Mouse (Mus musculus): ENCODE data around the gene Prg2. TPM values are rescaled to one million over a fixed set of nuclear protein-coding genes. Genes with fewer than 3 reads are reported as not detected.
A peak's percentile ranks its signal among the peaks of the same experiment; 100 is the strongest.

Gene Prg2
- polyA plus RNA-seq, 1 experiment from 2014 or later = not detected

GRCm38 (mm10) chr2:85014588-85014982 lies 34.3 kb downstream of the Prg2 start:
- no peaks in the 10 kb centered on the region for H3K9me3 ChIP-seq (ENCODE audit: low read length)
- H3K4me2 ChIP-seq (replicated peaks; ENCODE audit: low read depth, low read length) = no peak overlapping the region
- WGBS = 32% methylated on average over 3 of the region's 3 CpGs
- no peaks in the 10 kb centered on the region for H3K27me3 ChIP-seq (ENCODE audit: insufficient read depth, low read length)
- H3K4me3 ChIP-seq (ENCODE audit: low read length) = no peak overlapping the region
- no peaks in the 10 kb centered on the region for H3K4me1 ChIP-seq (ENCODE audit: insufficient read depth, low read length)
- ATAC-seq (ENCODE audit: low FRiP score, low TSS enrichment) = no peak
- H3K27ac ChIP-seq (ENCODE audit: low read length) = no peak overlapping the region
- H3K36me3 ChIP-seq (ENCODE audit: insufficient read depth, low read length) = no peaks in the 10 kb centered on the region
- H3K9ac ChIP-seq (replicated peaks; ENCODE audit: low read length) = no peak overlapping the region

GRCm38 (mm10) chr2:85022043-85022442 lies 41.8 kb downstream of the Prg2 start:
- Histone ChIP-seq H3K4me1 (ENCODE audit: insufficient read depth, low read length) (no peaks in the 10 kb centered on the region), H3K9me3 (ENCODE audit: low read length) (no peaks in the 10 kb centered on the region), H3K4me2 (replicated peaks; ENCODE audit: low read depth, low read length) (no peak overlapping the region), H3K27me3 (ENCODE audit: insufficient read depth, low read length) (no peaks in the 10 kb centered on the region), H3K36me3 (ENCODE audit: insufficient read depth, low read length) (no peaks in the 10 kb centered on the region), H3K4me3 (ENCODE audit: low read length) (no peak overlapping the region), H3K27ac (ENCODE audit: low read length) (no peak overlapping the region), H3K9ac (replicated peaks; ENCODE audit: low read length) (no peak overlapping the region)
- WGBS = 27% methylated on average over 4 of the region's 4 CpGs
- 0 out of 2 replicates have a peak, but pooled peaks have one; percentile 19 for ATAC-seq (ENCODE audit: low FRiP score, low TSS enrichment)

GRCm38 (mm10) chr2:85026178-85026577 lies 45.9 kb downstream of the Prg2 start:
- no peaks in the 10 kb centered on the region for H3K4me1 ChIP-seq (ENCODE audit: insufficient read depth, low read length)
- no peak overlapping the region for H3K9ac ChIP-seq (replicated peaks; ENCODE audit: low read length)
- WGBS = 85% methylated on average over 3 of the region's 3 CpGs
- no peaks in the 10 kb centered on the region for H3K36me3 ChIP-seq (ENCODE audit: insufficient read depth, low read length)
- no peak overlapping the region for H3K4me3 ChIP-seq (ENCODE audit: low read length)
- H3K27ac ChIP-seq (ENCODE audit: low read length) = no peak overlapping the region
- ATAC-seq (ENCODE audit: low FRiP score, low TSS enrichment) = no peak
- no peaks in the 10 kb centered on the region for H3K27me3 ChIP-seq (ENCODE audit: insufficient read depth, low read length)
- H3K9me3 ChIP-seq (ENCODE audit: low read length) = no peaks in the 10 kb centered on the region
- no peak overlapping the region for H3K4me2 ChIP-seq (replicated peaks; ENCODE audit: low read depth, low read length)

GRCm38 (mm10) chr2:85027281-85027680 lies 47.0 kb downstream of the Prg2 start:
- Histone ChIP-seq H3K9ac (replicated peaks; ENCODE audit: low read length) (no peak overlapping the region), H3K4me1 (ENCODE audit: insufficient read depth, low read length) (no peaks in the 10 kb centered on the region), H3K27ac (ENCODE audit: low read length) (no peak overlapping the region), H3K4me3 (ENCODE audit: low read length) (no peak overlapping the region), H3K9me3 (ENCODE audit: low read length) (no peaks in the 10 kb centered on the region), H3K4me2 (replicated peaks; ENCODE audit: low read depth, low read length) (no peak overlapping the region), H3K36me3 (ENCODE audit: insufficient read depth, low read length) (no peaks in the 10 kb centered on the region), H3K27me3 (ENCODE audit: insufficient read depth, low read length) (no peaks in the 10 kb centered on the region)
- WGBS = 71% methylated on average over 5 of the region's 5 CpGs
- ATAC-seq (ENCODE audit: low FRiP score, low TSS enrichment) = no peak

- no peaks in the 10 kb centered on the region for H3K36me3 ChIP-seq (ENCODE audit: insufficient read depth, low read length)
- no peaks in the 10 kb centered on the region for H3K9me3 ChIP-seq (ENCODE audit: low read length)
- no peak overlapping the region for H3K4me3 ChIP-seq (ENCODE audit: low read length)
- H3K9ac ChIP-seq (replicated peaks; ENCODE audit: low read length) = no peak overlapping the region
- H3K27me3 ChIP-seq (ENCODE audit: insufficient read depth, low read length) = no peaks in the 10 kb centered on the region
- no peaks in the 10 kb centered on the region for H3K4me1 ChIP-seq (ENCODE audit: insufficient read depth, low read length)
- 26% methylated on average over 6 of the region's 6 CpGs for WGBS
- H3K4me2 ChIP-seq (replicated peaks; ENCODE audit: low read depth, low read length) = no peak overlapping the region
- ATAC-seq (ENCODE audit: low FRiP score, low TSS enrichment) = no peak
- no peak overlapping the region for H3K27ac ChIP-seq (ENCODE audit: low read length)
Observed at GRCm38 (mm10) chr2:85029897-85030296, 49.6 kb downstream of the Prg2 start.

- Histone ChIP-seq H3K9ac (replicated peaks; ENCODE audit: low read length) (no peak overlapping the region), H3K27me3 (ENCODE audit: insufficient read depth, low read length) (no peaks in the 10 kb centered on the region), H3K27ac (ENCODE audit: low read length) (no peak overlapping the region), H3K4me1 (ENCODE audit: insufficient read depth, low read length) (no peaks in the 10 kb centered on the region), H3K9me3 (ENCODE audit: low read length) (no peaks in the 10 kb centered on the region), H3K4me3 (ENCODE audit: low read length) (no peak overlapping the region), H3K36me3 (ENCODE audit: insufficient read depth, low read length) (no peaks in the 10 kb centered on the region), H3K4me2 (replicated peaks; ENCODE audit: low read depth, low read length) (no peak overlapping the region)
- 52% methylated on average over 6 of the region's 6 CpGs for WGBS
- ATAC-seq (ENCODE audit: low FRiP score, low TSS enrichment) = no peak
Observed at GRCm38 (mm10) chr2:85030989-85031388, 50.7 kb downstream of the Prg2 start.

- Histone ChIP-seq H3K4me3 (ENCODE audit: low read length) (no peak overlapping the region), H3K36me3 (ENCODE audit: insufficient read depth, low read length) (no peaks in the 10 kb centered on the region), H3K4me1 (ENCODE audit: insufficient read depth, low read length) (peaks cover 7% of the 10 kb centered on the region), H3K9ac (replicated peaks; ENCODE audit: low read length) (no peak overlapping the region), H3K9me3 (ENCODE audit: low read length) (no peaks in the 10 kb centered on the region), H3K27me3 (ENCODE audit: insufficient read depth, low read length) (no peaks in the 10 kb centered on the region), H3K4me2 (replicated peaks; ENCODE audit: low read depth, low read length) (no peak overlapping the region), H3K27ac (ENCODE audit: low read length) (no peak overlapping the region)
- WGBS = 85% methylated on average over 2 of the region's 2 CpGs
- ATAC-seq (ENCODE audit: low FRiP score, low TSS enrichment) = no peak
Observed at GRCm38 (mm10) chr2:85033121-85033520, 52.9 kb downstream of the Prg2 start.

Other genes starting within 250 kb of the Prg2 start
- 5.4 and 9.4 TPM in 2 replicates for gene Ypel4, start 246.4 kb upstream of the Prg2 start, polyA plus RNA-seq (2015; fragmentation: Nextera tagmentation; extraction: Ambion mirVana)
- 9.8 and 10.9 TPM in 2 replicates for gene Gm19426, start 236.8 kb upstream of the Prg2 start, polyA plus RNA-seq (2015; fragmentation: Nextera tagmentation; extraction: Ambion mirVana)
- 115 and 119 TPM in 2 replicates for gene Serping1, start 205.0 kb upstream of the Prg2 start, polyA plus RNA-seq (2015; fragmentation: Nextera tagmentation; extraction: Ambion mirVana)
- 44.0 and 46.9 TPM in 2 replicates for gene Ube2l6, start 181.6 kb upstream of the Prg2 start, polyA plus RNA-seq (2015; fragmentation: Nextera tagmentation; extraction: Ambion mirVana)
- 0.19 and 0.26 TPM in 2 replicates for gene Smtnl1, start 157.8 kb upstream of the Prg2 start, polyA plus RNA-seq (2015; fragmentation: Nextera tagmentation; extraction: Ambion mirVana)
- 60.1 and 66.6 TPM in 2 replicates for gene Timm10, start 153.5 kb upstream of the Prg2 start, polyA plus RNA-seq (2015; fragmentation: Nextera tagmentation; extraction: Ambion mirVana)
- gene Slc43a1, start 141.6 kb upstream of the Prg2 start, polyA plus RNA-seq (2015; fragmentation: Nextera tagmentation; extraction: Ambion mirVana) = 15.6 and 17.8 TPM in 2 replicates
- 1.0 and 1.5 TPM in 2 replicates for gene Rtn4rl2, start 93.8 kb upstream of the Prg2 start, polyA plus RNA-seq (2015; fragmentation: Nextera tagmentation; extraction: Ambion mirVana)
- gene Slc43a3, start 43.9 kb upstream of the Prg2 start, polyA plus RNA-seq (2015; fragmentation: Nextera tagmentation; extraction: Ambion mirVana) = 57.4 and 58.0 TPM in 2 replicates
- not detected in 2 replicates for gene Prg3, start 7.8 kb downstream of the Prg2 start, polyA plus RNA-seq (2015; fragmentation: Nextera tagmentation; extraction: Ambion mirVana)
- gene Ssrp1, start 56.8 kb downstream of the Prg2 start, polyA plus RNA-seq (2015; fragmentation: Nextera tagmentation; extraction: Ambion mirVana) = 316 and 329 TPM in 2 replicates
- gene P2rx3, start 57.0 kb downstream of the Prg2 start, polyA plus RNA-seq (2015; fragmentation: Nextera tagmentation; extraction: Ambion mirVana) = 0.56 and 1.3 TPM in 2 replicates
- 34.2 and 40.6 TPM in 2 replicates for gene Tnks1bp1, start 67.6 kb downstream of the Prg2 start, polyA plus RNA-seq (2015; fragmentation: Nextera tagmentation; extraction: Ambion mirVana)
- gene Aplnr, start 155.8 kb downstream of the Prg2 start, polyA plus RNA-seq (2015; fragmentation: Nextera tagmentation; extraction: Ambion mirVana) = 125 and 126 TPM in 2 replicates
- 0.68 and 0.80 TPM in 2 replicates for gene Lrrc55, start 216.7 kb downstream of the Prg2 start, polyA plus RNA-seq (2015; fragmentation: Nextera tagmentation; extraction: Ambion mirVana)

Measured in kidney, embryonic 16.5 days (tissue).